Mouse (Mus musculus) midbrain, embryonic 10.5 days (tissue): ENCODE results near the gene Lyve1. TPM values are rescaled to one million over a fixed set of nuclear protein-coding genes. Genes with fewer than 3 reads are reported as not detected.
A peak's percentile ranks its signal among the peaks of the same experiment; 100 is the strongest.

Experiments
- DNase-seq: peaks from one replicate; pipeline ENCODE4 v3.0.0-alpha.2; 2017; ENCODE audit warnings: low spot score
- H3K27ac ChIP-seq: fragments of 300-500 bp; sonication (generic); replicated peaks from 2 replicates; pipeline ENCODE4 v1.5.1; 2016; ENCODE audit warnings: mild to moderate bottlenecking
- H3K27me3 ChIP-seq: fragments of 300-500 bp; sonication (generic); 2 replicates; pipeline ENCODE4 v1.6.1; 2016; ENCODE audit warnings: low read depth, mild to moderate bottlenecking; ENCODE audit not compliant: poor library complexity, severe bottlenecking
- H3K36me3 ChIP-seq: fragments of 300-500 bp; sonication (generic); 2 replicates; pipeline ENCODE4 v1.6.1; 2016; ENCODE audit warnings: mild to moderate bottlenecking, moderate library complexity
- H3K4me1 ChIP-seq: fragments of 300-500 bp; sonication (generic); 2 replicates; pipeline ENCODE4 v1.6.1; 2016
- H3K4me3 ChIP-seq: fragments of 300-500 bp; sonication (generic); 2 replicates; pipeline ENCODE4 v1.5.1; 2016; ENCODE audit warnings: mild to moderate bottlenecking, moderate library complexity
- H3K9me3 ChIP-seq: fragments of 300-500 bp; sonication (generic); replicated peaks from 2 replicates; pipeline ENCODE4 v1.6.1; 2016; ENCODE audit warnings: mild to moderate bottlenecking
- WGBS: fragments of 180-500 bp; shearing (Covaris S2); methylation state at CpG from one replicate; pipeline ENCODE4 v1.1.7; 2016; 5-methylcytosine and 5-hydroxymethylcytosine counted together
- polyA plus RNA-seq: library from polyadenylated mRNA; unstranded; fragments of >200 nt; fragmentation: Nextera tagmentation; extraction: Ambion mirVana; gene quantifications from 2 replicates; pipeline ENCODE4 v1.2.1, GENCODE M21; 2016

Gene Lyve1
- polyA plus RNA-seq, 1 experiment from 2014 or later, result 0.73 TPM

DNA sequence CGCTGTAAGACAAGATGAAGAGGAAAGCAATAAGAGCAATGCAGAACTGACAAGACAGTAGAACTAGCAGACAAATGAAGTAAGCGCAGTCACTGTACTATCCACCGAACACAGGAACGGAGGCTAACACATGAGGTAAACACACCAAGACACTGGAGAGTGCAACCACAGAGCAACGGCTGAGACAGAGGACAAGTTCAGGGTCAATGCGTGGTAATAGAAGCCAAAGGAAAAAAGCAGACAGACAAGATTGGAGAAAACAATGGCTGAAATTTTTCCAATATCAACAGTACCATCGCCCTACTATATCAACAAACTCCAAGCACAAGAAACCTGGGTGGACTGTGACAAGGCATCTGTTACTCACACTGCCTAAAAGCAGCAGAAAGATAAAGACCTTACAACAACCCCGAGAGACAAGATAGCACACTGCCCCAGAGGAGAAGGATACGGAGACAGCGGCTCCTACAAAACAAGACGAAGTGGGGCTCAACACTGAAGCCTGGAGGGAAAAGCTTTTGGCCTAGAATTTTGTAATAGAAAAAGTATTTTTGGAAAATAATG is 44.2 kb downstream of the Lyve1 start:
- no peaks in the 10 kb centered on the region for H3K9me3 ChIP-seq
- H3K36me3 ChIP-seq, result peaks cover 11% of the 10 kb centered on the region
- no peak overlapping the region for H3K27ac ChIP-seq
- no peak overlapping the region for H3K4me3 ChIP-seq
- no peaks in the 10 kb centered on the region for H3K4me1 ChIP-seq
- no peak for DNase-seq
- no peaks in the 10 kb centered on the region for H3K27me3 ChIP-seq
- 93% methylated on average over 11 of the region's 11 CpGs for WGBS

DNA sequence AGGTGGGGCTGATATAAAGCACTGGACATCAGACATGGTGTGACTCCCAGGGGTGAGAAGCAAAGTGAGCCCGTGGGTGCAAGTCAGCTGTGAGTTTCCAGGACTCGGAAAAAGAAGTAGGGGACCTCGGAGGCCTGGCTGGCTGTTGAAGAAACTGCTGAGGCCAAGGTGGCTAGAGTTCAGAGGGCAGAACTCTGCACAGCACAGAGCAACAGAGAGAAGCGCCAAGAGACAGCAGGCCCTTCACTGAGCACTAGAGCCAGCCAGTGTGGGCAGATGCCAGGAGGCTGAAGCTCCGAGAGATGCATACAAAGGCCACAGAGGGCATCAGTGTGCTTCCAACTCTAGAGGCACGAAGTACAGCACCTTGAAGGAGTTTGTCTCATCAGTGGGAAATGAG is 44.8 kb downstream of the Lyve1 start:
- H3K27me3 ChIP-seq, result no peaks in the 10 kb centered on the region
- no peaks in the 10 kb centered on the region for H3K9me3 ChIP-seq
- WGBS, result 86% methylated on average over 6 of the region's 6 CpGs
- H3K4me3 ChIP-seq, result no peak overlapping the region
- DNase-seq, result no peak
- H3K4me1 ChIP-seq, result no peaks in the 10 kb centered on the region
- H3K36me3 ChIP-seq, result peaks cover 4% of the 10 kb centered on the region
- H3K27ac ChIP-seq, result no peak overlapping the region

DNA sequence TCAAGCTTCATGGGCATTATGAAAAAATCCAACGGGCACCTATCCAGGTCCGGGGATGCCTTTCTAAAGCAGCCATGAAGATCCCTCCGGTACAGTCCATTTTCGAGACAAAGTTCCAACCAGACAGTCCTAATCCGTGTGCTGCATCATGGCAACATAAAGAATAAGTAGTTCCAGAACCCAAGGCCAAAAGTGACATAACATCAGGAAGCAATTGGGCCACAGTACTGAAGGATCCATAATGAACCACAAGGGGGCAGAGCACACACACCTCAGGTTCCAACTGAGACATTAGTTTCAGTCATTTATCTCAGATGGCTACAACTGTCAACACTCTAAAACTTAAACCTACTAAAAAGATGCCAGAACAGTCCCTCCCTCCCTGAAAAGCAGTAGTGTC is 47.0 kb downstream of the Lyve1 start:
- no peak for DNase-seq
- no peak overlapping the region for H3K27ac ChIP-seq
- no peaks in the 10 kb centered on the region for H3K9me3 ChIP-seq
- peaks cover 10% of the 10 kb centered on the region; the same call in 1 of the 2 replicates for H3K36me3 ChIP-seq
- no peaks in the 10 kb centered on the region for H3K4me1 ChIP-seq
- WGBS, result 74% methylated on average over 5 of the region's 5 CpGs
- no peaks in the 10 kb centered on the region for H3K27me3 ChIP-seq
- no peak overlapping the region for H3K4me3 ChIP-seq

- Histone ChIP-seq H3K27ac (no peak overlapping the region), H3K4me3 (no peak overlapping the region), H3K36me3 (peaks cover 10% of the 10 kb centered on the region; the same call in 1 of the 2 replicates), H3K9me3 (no peaks in the 10 kb centered on the region), H3K4me1 (no peaks in the 10 kb centered on the region), H3K27me3 (no peaks in the 10 kb centered on the region)
- no peak for DNase-seq
- 98% methylated on average over 1 of the region's 1 CpGs for WGBS
These were observed 49.1 kb downstream of the Lyve1 start for GRCm38 (mm10) chr7:110813983-110814382.

GRCm38 (mm10) chr7:110811529-110811928 is 51.5 kb downstream of the Lyve1 start:
- no peaks in the 10 kb centered on the region for H3K4me1 ChIP-seq
- H3K9me3 ChIP-seq, result no peaks in the 10 kb centered on the region
- peaks cover 10% of the 10 kb centered on the region; the same call in 1 of the 2 replicates for H3K36me3 ChIP-seq
- WGBS, result 84% methylated on average over 5 of the region's 5 CpGs
- H3K4me3 ChIP-seq, result no peak overlapping the region
- DNase-seq, result no peak
- H3K27me3 ChIP-seq, result no peaks in the 10 kb centered on the region
- no peak overlapping the region for H3K27ac ChIP-seq

DNA sequence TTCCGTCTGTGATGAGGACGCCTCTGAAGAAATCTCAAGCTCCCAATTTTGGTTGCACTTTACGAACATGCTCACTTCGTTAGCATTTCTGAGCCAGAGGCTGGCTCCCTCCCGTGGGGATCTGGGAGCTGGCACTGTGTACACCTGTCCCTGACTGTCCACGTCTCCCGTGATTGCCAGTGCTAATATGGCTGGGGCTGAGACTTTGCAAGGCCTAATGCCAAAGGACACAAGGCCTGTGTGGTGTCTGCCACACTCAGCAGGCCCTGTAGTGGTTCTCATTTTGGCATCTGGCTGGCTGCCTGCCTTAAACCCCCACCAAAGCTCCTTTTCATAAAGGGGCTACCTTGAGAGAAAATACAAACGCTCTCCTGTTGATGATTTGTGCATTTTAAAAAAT is 52.0 kb downstream of the Lyve1 start:
- peaks cover 10% of the 10 kb centered on the region; the same call in 1 of the 2 replicates for H3K36me3 ChIP-seq
- 92% methylated on average over 8 of the region's 8 CpGs for WGBS
- H3K27ac ChIP-seq, result no peak overlapping the region
- no peaks in the 10 kb centered on the region for H3K4me1 ChIP-seq
- H3K9me3 ChIP-seq, result no peaks in the 10 kb centered on the region
- no peak for DNase-seq
- H3K4me3 ChIP-seq, result no peak overlapping the region
- no peaks in the 10 kb centered on the region for H3K27me3 ChIP-seq

DNA sequence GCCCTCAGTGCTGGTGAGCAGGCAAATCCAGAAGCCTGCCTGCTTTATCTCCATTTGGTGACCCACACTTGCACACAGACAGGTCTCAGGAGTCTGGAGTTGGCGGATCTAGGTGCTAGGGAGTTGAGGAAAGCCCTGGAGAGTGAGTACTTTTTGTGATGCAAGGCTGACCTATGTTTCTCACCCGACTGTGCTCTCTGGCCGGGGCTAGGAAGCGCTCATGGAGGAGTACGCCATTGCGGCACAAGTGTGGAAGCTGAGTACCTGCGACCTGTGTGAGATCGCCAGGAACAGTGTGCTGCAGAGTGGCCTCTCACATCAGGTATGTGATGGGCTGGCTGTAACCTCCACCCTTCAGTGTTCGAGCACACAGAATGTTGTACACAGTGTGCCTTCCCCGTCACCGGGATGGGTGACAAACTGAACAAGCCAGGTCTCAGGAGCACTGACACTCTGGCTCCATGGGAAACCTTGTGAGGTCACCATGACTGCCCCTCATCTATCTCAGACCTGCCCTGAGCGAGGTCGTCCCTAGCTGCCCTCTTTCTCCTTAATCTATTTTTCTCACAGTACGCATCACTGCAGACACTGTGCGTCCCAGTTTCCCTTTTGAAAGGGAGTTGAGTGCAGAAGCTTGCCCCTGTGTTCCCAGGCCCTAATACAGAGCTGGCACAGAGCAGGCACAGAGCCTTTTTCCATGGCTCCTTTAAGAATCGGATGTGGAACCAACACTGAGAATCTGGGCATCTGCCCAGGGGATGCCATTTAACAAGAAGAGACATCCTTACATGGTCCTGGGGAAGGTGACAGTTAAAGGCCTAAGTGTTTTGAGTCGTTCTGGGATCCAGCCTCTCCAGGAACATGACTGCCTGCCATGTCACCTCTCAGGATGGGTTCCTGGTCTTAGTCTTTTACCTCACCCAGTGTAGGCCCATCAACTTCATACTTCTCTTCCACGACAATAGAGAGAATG is 53.2 kb downstream of the Lyve1 start:
- Histone ChIP-seq H3K36me3 (peaks cover 10% of the 10 kb centered on the region; the same call in 1 of the 2 replicates), H3K27ac (no peak overlapping the region), H3K27me3 (no peaks in the 10 kb centered on the region), H3K9me3 (no peaks in the 10 kb centered on the region), H3K4me3 (no peak overlapping the region), H3K4me1 (no peaks in the 10 kb centered on the region)
- DNase-seq, result no peak
- 86% methylated on average over 18 of the region's 18 CpGs for WGBS

DNA sequence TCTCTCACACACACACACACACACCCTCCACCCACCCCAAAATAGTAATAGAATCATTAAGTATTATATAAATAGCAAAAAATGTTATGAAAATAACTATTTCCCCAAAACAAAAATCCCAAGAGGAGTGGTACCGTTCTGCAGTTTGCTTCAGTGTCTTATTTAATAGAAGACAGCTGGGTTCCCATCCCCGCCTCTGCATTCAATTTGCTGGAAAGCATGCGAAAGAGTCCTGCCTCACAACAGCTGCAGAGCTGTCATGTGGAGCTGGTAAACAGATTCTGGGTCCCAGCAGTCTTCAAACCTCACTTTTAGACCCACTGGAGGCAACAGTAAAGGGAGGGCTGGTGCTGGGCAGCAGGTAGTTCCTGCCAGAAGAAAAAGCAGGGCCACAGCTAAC is 54.1 kb downstream of the Lyve1 start:
- DNase-seq, result no peak
- H3K4me1 ChIP-seq, result no peaks in the 10 kb centered on the region
- no peak overlapping the region for H3K4me3 ChIP-seq
- no peak overlapping the region for H3K27ac ChIP-seq
- H3K9me3 ChIP-seq, result no peaks in the 10 kb centered on the region
- peaks cover 10% of the 10 kb centered on the region; the same call in 1 of the 2 replicates for H3K36me3 ChIP-seq
- WGBS, result 69% methylated on average over 3 of the region's 3 CpGs
- H3K27me3 ChIP-seq, result no peaks in the 10 kb centered on the region

DNA sequence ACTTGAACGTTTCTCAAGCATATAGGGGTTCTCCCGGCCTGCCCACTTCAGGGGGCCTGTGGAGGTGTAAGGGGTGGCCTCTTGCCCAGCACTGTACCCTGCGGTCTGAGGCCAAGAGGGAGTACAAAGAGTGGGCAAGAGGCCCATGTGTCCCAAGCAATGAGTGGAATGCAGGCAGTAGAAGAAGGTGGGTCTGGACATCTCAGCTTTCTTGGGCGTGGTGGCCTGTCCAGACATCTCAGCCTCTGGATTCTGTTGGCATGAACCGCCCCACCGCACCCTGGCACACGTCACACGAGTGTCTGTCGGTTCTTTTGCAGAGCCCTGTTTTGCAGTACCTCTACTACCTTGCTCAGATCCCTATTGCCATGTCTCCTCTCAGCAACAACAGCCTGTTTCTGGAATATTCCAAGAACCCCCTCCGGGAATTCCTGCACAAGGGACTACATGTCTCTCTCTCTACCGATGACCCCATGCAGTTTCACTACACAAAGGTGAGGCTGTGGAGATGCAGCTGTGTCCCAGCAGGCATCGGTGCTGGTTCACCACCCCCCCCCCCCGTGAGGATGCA is 55.5 kb downstream of the Lyve1 start:
- no peaks in the 10 kb centered on the region for H3K9me3 ChIP-seq
- H3K36me3 ChIP-seq, result peaks cover 6% of the 10 kb centered on the region; the same call in 1 of the 2 replicates
- H3K27ac ChIP-seq, result no peak overlapping the region
- DNase-seq, result no peak
- no peak overlapping the region for H3K4me3 ChIP-seq
- WGBS, result 94% methylated on average over 13 of the region's 13 CpGs
- H3K4me1 ChIP-seq, result no peaks in the 10 kb centered on the region
- H3K27me3 ChIP-seq, result no peaks in the 10 kb centered on the region

DNA sequence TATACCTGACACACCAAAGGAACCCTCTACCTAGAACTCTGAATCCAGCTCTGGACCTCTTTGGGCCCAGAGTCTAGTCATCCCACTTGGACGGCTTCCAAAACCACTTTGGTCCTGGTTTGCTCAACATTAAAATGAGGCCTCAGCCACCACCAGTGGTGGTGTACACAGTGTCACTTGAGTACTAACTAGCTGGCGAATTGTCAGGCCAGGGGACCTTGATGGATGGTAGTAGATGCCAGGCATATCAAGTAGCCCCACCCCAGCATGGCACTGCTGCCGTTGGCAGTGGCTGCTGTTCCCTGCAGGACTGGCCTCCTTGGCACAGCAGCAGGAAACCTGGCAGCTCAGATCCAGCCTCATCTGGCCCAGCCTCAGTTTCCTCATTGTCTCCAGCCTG is 58.8 kb downstream of the Lyve1 start:
- Histone ChIP-seq H3K4me3 (no peak overlapping the region), H3K4me1 (no peaks in the 10 kb centered on the region), H3K27me3 (no peaks in the 10 kb centered on the region), H3K36me3 (no peaks in the 10 kb centered on the region), H3K9me3 (no peaks in the 10 kb centered on the region), H3K27ac (0 out of 2 replicates have a peak overlapping the region, but pooled peaks have one; percentile 23)
- no peak for DNase-seq
- 79% methylated on average over 3 of the region's 3 CpGs for WGBS

- H3K9me3 ChIP-seq, result no peaks in the 10 kb centered on the region
- whole genome bisulfite sequencing, result 93% methylated on average over 10 of the region's 10 CpGs
- no peak for DNase-seq
- no peak overlapping the region for H3K4me3 ChIP-seq
- no peaks in the 10 kb centered on the region for H3K36me3 ChIP-seq
- H3K4me1 ChIP-seq, result peaks cover 9% of the 10 kb centered on the region
- no peak overlapping the region for H3K27ac ChIP-seq
- no peaks in the 10 kb centered on the region for H3K27me3 ChIP-seq
These were observed 59.9 kb downstream of the Lyve1 start for GRCm38 (mm10) chr7:110803131-110803530.

GRCm38 (mm10) chr7:110801028-110801427 is 62.0 kb downstream of the Lyve1 start:
- Histone ChIP-seq H3K36me3 (no peaks in the 10 kb centered on the region), H3K27me3 (no peaks in the 10 kb centered on the region), H3K9me3 (no peaks in the 10 kb centered on the region), H3K27ac (no peak overlapping the region), H3K4me1 (peaks cover 12% of the 10 kb centered on the region), H3K4me3 (no peak overlapping the region)
- 3% methylated on average over 4 of the region's 4 CpGs for WGBS
- peak; percentile 74 for DNase-seq
